Mouse (Mus musculus): ENCODE measurements at regions not wholly inside any gene's neighbourhood (a gene's known extent, or its start where the extent isn't known, plus 50 kb on each side); places are given as distances from the start of the nearest gene placed in this dataset.

DNA sequence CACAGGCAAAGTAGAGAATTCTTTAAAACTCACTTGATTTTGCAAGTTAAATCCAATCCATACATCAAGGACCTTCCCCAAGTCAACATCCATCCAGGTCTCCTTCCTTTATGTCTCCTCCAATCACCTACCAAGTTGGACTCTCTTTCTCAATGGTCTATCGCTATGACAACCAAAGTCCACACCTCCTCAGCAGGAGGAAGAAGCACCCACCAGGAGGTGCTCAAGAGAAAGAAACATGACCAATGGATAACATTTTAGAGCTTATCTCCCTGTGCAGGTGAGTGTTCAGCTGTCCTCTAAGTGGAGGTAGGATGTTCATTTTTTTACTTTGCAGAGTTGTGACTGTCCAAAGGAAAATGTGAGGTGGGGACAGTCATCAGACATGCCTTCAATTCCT, 269.3 kb downstream of the Basp1 start:
- TF ChIP-seq CHD2 (IDR thresholded peaks at IDR 0.05; ENCODE audit: low read length), result no peak
- TF ChIP-seq CHD1 (IDR thresholded peaks at IDR 0.05; ENCODE audit: low read depth, low read length), result no peak
- no peak for TF ChIP-seq EP300 (IDR thresholded peaks at IDR 0.05; ENCODE audit: low read length)
- no peak for TF ChIP-seq POLR2A (IDR thresholded peaks at IDR 0.05; ENCODE audit: low read depth, low read length)
- peak; percentile 20 to 51; a peak in 2 of 4 replicates for TF ChIP-seq CTCF (conservative IDR thresholded peaks at IDR 0.05 in 1 of 2, IDR thresholded peaks at IDR 0.05 in 1 of 2; ENCODE audit: low read depth in 2 of 2, low read length in 2 of 2)
- no peak for TF ChIP-seq JUND (conservative IDR thresholded peaks at IDR 0.05; ENCODE audit: low read depth, low read length)
- no peak for TF ChIP-seq MYC (IDR thresholded peaks at IDR 0.05; ENCODE audit: low read depth, low read length)
- no peak for TF ChIP-seq ETS1 (conservative IDR thresholded peaks at IDR 0.05; ENCODE audit: low read depth, low read length)
- no peak for TF ChIP-seq TCF12 (IDR thresholded peaks at IDR 0.05; ENCODE audit: low read depth, low read length)
- no peak for TF ChIP-seq E2F4 (IDR thresholded peaks at IDR 0.05; ENCODE audit: insufficient replicate concordance, low read depth, low read length)
- TF ChIP-seq NELFE (IDR thresholded peaks at IDR 0.05; ENCODE audit: low read depth, low read length), result no peak
- peak; percentile 50 for TF ChIP-seq RAD21 (IDR thresholded peaks at IDR 0.05; ENCODE audit: low read depth, low read length)
- no peak for TF ChIP-seq HCFC1 (IDR thresholded peaks at IDR 0.05; ENCODE audit: low read depth, low read length)

Measured in CH12.LX (cell line).